Mouse (Mus musculus): ENCODE data around the gene Mid2.
"Not testable (repeated sequence)": the region's sequence is repeated elsewhere in the genome, so short reads cannot be mapped to it uniquely, and the experiment has no call there.

The Mid2 gene

DNA sequence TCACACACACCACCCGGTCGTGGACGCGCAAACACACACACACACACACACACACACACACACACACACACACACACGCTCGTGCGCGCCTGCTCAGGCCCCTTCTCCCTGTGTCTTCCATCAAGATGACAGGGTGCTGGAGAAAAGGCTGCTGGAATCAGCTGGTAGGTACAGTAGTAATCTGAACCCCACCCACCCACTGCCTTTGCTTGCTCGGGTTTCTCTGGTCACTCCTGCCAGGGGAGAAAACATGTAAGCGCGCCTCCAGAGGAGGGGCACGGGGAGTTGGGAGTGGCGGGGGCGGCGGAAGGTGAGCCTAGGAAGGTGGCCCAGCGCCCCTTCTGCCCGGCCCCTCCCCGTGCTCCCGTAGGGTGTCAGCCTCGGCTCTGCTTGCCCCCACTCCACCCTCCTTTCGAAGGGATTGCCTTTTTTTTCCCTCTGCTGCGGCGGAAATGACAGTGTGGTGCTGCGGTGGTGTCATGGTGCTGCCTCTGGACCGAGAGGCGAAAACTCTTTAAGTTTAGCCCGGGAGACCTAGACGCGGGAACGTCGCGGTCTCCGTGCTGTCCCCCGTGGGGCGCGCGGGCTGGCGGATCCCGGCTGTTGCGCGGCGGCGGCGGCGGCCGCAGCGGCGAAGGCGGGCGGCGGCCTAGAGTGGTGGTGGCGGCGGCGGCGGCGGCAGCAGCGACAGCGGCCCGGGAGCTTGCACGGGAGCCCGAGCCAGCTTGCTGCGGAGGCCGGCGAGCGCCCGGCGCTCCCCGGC lies at the start of gene Mid2:
Gene Mid2 (plus strand): TSS at position 121 of the 763 bp plus-strand sequence.
- DNase-seq = peak; percentile 36

DNA sequence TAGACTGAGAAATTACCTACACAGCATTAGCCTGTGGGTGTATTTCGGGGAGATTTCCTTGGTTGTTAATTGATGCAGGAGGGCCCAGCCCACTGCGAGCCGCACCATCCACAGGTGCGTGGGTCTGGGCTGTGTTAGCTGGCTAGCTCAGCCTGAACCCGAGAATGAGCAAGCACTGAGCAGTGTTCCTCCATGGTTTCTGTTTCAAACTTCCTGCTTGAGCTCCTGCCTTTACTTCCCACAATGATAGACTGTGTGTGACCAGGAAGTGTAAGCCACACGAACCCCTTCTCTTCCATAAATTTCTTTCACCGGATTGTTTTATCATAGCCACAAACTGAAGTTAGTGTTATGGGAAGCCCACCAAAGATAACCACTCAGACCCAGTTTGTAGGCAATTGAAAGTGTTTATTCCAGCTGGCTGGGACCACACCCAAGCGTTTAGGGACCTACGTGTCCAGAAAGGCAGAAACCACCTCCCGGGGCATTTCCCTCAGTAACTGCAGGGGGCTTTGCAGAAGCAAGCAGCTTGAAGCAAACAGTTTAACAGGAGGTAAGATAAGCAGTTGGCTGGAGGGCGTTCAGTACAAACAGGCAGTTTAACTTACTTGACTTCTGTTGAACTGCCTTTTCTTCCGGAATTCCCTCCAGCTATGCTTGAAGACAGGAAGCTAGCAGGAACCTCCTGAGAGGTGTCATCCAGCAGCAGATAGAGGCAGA lies 39.4 kb upstream of the Mid2 start:
- DNase-seq = no peak

DNA sequence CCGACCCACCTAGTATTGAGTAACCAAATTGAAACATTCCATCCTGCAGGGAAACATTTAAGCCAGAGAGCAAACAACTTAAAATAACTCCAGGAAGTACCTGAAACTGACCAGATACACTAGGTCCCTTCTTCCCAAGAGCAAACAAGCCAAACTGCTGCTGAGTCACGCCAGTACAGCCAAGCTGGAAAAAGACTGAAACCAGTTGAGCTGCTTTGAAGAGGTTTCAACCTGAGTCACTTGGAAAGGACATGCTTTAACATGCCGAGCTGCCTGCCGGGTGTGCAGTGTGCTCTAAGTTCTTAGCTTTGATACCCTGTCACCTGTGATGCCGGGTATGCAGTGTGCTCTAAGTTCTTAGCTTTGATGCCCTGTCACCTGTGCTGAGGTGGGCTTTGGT lies 26.4 kb upstream of the Mid2 start:
- no peak for DNase-seq

- no peak for DNase-seq
Observed at GRCm38 (mm10) chrX:140639592-140639991, 24.8 kb upstream of the Mid2 start.

DNA sequence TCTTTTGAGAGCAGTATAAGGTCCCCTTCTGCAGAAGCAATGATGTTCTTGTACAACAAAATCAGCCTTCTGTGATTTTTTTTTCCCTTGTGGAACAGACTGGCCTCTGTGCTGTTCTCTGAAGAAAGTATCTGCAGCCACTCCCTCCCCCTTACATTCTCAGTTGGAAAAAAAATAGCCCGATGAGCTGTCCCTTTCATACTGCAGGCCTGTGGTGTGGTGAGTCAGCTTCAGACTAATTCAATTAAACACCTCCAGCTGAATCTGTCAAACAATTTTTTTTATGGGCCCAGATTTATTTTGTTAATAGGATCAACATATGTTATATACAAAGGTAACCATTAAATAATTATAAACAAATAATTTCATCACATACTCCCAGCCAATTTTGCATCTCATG lies 3.7 kb upstream of the Mid2 start:
- DNase-seq = no peak

GRCm38 (mm10) chrX:140663516-140663915 lies 883 bp upstream of the Mid2 start:
- no peak for DNase-seq

DNA sequence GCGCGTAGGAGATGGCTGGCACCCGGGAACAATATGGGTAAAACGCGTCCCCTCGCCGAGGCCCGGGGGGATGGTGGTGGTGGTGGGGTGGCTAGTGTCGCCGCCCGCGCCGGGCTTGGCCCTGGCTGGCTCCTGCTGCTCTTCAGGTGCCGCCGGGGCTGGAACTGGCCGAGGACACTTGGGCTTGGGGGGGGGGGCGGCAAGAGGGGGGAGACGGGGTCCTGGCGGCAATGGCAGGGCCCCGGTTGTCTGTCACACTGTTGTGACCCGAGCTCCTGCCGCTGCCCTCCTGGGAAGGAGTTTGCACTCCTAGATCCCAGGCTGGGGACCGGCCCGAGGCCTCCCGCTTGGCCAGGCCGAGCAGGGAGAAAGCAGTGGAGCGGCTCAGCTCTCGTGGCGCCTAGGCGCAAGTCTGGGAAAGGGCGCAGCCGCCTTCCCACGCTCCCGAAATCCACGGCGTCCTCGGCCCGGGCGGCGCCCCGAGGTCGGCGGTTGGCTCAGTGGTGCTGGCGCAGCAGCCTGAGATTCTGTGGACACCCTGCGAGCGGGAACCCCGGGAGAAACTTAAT lies 927 bp downstream of the Mid2 start:
- peak; percentile 18 for DNase-seq

DNA sequence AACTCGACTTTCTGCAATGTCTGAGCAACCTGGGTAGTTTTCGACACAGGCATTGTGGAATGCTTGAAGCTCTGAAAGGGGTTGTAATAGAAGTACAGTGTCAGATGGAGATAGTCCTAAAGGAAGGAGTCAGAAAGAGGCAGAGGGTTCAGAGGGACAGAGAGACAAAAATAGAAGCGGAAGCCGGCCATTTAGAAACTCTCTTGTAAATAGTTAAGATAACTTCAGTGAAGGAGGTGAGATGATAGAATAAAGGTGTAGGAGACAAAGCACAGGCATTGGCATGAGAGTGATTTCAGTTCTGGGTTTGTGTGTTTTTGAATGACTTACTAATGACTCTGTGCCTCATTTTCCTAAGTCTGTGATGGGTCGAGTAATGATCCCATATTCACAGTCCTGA lies 11.0 kb downstream of the Mid2 start:
- no peak for DNase-seq

- no peak for DNase-seq
Observed at GRCm38 (mm10) chrX:140688335-140688734, 23.9 kb downstream of the Mid2 start.

GRCm38 (mm10) chrX:140697872-140698463 lies 33.6 kb downstream of the Mid2 start:
- DNase-seq = not testable (repeated sequence)

GRCm38 (mm10) chrX:140703224-140703623 lies 38.8 kb downstream of the Mid2 start:
- DNase-seq = no peak

DNA sequence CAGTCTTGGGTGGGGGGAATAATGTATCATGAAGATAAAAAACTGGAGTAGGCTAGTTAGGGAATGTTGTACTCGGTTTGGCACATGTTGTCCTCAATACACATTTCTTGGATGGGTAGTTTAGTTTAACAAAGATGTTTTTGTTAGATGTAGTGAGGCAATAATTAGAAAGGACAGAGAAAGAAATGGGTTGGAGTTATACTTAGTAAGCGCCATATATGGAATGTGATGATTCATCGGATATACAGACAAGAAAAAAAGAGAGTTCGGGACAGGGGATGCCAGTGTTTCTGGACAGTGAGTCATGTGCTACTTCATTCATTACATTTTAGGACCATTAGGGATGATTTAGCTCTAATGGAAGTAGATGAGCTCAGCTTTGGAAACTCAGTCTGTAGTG lies 41.7 kb downstream of the Mid2 start:
- DNase-seq = no peak

DNA sequence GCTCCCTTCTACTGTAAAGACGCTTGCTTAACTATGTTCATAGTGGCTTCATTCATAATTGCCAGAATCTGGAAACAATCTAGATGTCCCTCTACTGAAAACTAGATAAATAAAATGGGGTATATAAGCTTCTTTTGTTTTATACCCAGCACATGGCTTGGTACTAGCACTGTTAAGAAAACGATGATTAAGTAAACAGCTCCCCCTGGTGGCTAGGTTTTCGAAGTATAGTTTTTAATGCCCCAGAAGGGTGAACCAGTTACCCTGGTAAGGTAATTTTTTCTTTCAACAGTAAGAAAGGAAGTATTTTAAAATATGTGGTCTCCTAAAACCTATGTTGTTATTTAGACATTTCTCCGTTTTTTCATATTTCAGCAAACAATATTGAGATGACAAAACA lies 58.0 kb downstream of the Mid2 start:
- DNase-seq = no peak

DNA sequence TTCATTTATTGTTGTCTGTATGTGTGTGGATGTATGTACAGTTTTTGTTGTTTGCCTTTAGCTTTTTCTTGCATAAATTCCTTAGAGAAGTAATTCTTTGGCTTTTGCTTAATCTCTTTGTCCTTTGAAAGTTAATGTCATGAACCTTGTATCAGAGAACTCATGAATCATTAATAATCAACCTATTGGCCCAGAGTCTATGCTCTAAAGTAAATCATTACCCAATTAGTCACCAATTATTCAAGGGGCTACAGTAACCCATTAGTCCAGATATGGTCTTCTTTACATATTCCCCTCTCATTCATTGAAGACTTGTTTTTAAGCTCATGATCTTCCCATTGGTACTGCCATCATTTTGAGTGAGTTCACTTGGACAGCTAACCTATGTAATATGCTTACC lies 74.6 kb downstream of the Mid2 start:
- no peak for DNase-seq

GRCm38 (mm10) chrX:140743213-140743612 lies 78.8 kb downstream of the Mid2 start:
- no peak for DNase-seq

DNA sequence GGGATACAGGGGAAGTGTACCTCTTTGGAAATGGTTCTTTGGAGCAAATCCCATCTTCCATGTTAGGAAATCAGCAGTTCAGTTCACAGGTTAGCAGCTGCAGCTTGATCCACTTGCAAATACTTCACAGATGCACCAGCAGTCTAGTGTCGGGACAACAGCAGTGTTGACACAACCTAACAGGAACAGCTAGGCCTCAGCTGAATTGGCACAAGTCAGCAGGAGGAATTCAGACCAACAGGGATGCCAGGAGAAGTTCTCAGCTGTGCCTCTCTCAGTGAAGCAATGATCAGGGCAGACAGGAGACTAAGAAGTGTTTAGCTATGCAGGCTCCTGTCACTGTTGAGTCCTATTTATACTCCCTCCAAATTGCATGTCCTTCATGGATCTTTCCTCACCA lies 105.4 kb downstream of the Mid2 start:
- DNase-seq = no peak

DNA sequence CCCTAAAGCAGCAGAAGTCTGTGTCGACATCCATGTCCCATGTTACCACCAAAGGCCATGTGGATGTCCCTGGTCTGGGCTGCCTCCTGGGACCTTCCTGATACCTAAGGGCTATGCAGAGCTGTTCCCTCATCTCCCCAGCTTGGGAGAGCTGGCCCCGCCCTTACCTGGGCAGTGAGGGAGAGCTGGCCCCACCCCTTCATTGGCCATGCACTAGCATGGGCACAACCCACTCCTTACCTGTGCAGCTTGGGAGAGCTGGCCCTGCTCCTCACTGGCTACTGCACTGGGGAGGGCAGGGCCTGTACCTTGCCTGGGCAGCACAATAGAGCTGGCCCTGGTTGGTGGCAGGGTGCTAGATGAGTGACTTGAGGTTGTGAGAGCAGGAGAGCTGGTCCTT lies 140.9 kb downstream of the Mid2 start:
- no peak for DNase-seq

DNA sequence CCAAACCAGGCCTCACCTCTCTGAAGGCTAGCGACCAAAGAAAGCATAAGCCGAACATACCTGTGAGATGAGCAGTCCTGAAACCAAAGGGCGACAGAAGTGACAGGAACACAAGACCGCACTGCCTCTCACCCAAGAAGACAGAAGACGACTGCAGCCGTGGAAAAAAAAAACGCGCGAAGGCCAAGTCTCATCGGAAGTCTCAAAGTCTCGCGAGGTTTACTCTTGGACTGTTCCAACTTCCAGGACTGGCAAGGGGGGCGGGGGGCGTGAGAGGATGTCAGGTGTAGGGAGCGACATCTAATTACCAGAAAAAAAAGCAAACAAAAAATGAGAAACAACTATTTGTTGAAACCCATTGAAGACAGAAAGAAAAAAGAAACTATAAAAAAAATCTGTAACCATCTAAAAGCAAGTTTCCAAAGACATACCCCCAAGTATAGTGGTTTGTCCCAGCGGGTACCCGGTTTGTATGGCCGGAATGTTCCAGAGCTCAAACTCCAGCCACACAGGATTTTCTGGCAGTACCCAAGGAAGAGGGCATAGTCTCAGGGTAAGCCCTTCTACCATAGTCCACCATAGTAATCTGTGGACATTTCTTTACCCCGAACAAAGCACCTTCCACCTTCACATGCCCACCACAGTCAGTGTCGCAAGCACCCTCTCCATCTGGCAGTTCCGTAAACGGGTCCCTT lies 149.1 kb downstream of the Mid2 start, which contains the start of gene Tex13b:
Gene Tex13b (minus strand): TSS at position 122 of the 695 bp plus-strand sequence.
- no peak for DNase-seq

Measured in kidney, adult 11 months (tissue).